Mouse (Mus musculus): Measurements from ENCODE around the gene Fgf22.

Gene Fgf22

GRCm38 (mm10) chr10:79754856-79755516 is at the start of gene Fgf22:
Fgf22 (plus strand) TSS chr10:79755076.
- DNase-seq = no peak

- no peak for DNase-seq
Observed at GRCm38 (mm10) chr10:79705951-79706350, 48.9 kb upstream of the Fgf22 start.

GRCm38 (mm10) chr10:79706406-79707094 is 48.3 kb upstream of the Fgf22 start:
- DNase-seq = no peak

- DNase-seq = no peak
Observed at GRCm38 (mm10) chr10:79707162-79707561, 47.7 kb upstream of the Fgf22 start.

GRCm38 (mm10) chr10:79707759-79708158 is 47.1 kb upstream of the Fgf22 start:
- DNase-seq = no peak

GRCm38 (mm10) chr10:79708668-79709067 is 46.2 kb upstream of the Fgf22 start:
- DNase-seq = no peak

- DNase-seq = no peak
Observed at GRCm38 (mm10) chr10:79709307-79709706, 45.6 kb upstream of the Fgf22 start.

- DNase-seq = no peak
Observed at GRCm38 (mm10) chr10:79712029-79712428, 42.8 kb upstream of the Fgf22 start.

- DNase-seq = no peak
Observed at GRCm38 (mm10) chr10:79712499-79713126, 42.3 kb upstream of the Fgf22 start.

GRCm38 (mm10) chr10:79713163-79713562 is 41.7 kb upstream of the Fgf22 start:
- no peak for DNase-seq

- DNase-seq = no peak
Observed at GRCm38 (mm10) chr10:79714996-79715395, 39.9 kb upstream of the Fgf22 start.

- no peak for DNase-seq
Observed at GRCm38 (mm10) chr10:79716254-79716987, 38.5 kb upstream of the Fgf22 start, which contains the start of gene Hcn2. Hcn2 (plus strand) TSS chr10:79716634.

- no peak for DNase-seq
Observed at GRCm38 (mm10) chr10:79716988-79717355, 37.9 kb upstream of the Fgf22 start.

GRCm38 (mm10) chr10:79717640-79718357 is 37.1 kb upstream of the Fgf22 start:
- DNase-seq = no peak

GRCm38 (mm10) chr10:79721089-79721488 is 33.8 kb upstream of the Fgf22 start:
- no peak for DNase-seq

GRCm38 (mm10) chr10:79723047-79723446 is 31.8 kb upstream of the Fgf22 start:
- DNase-seq = no peak

- DNase-seq = no peak
Observed at GRCm38 (mm10) chr10:79723692-79724091, 31.2 kb upstream of the Fgf22 start.

- DNase-seq = no peak
Observed at GRCm38 (mm10) chr10:79726090-79726489, 28.8 kb upstream of the Fgf22 start.

- no peak for DNase-seq
Observed at GRCm38 (mm10) chr10:79728323-79729249, 26.3 kb upstream of the Fgf22 start.

- DNase-seq = no peak
Observed at GRCm38 (mm10) chr10:79729357-79729965, 25.4 kb upstream of the Fgf22 start.

- DNase-seq = no peak
Observed at GRCm38 (mm10) chr10:79732500-79732899, 22.4 kb upstream of the Fgf22 start.
